Mouse (Mus musculus) CH12.LX (cell line): ENCODE data around the gene Pfkfb4. TPM values are rescaled to one million over a fixed set of nuclear protein-coding genes. Genes with fewer than 3 reads are reported as not detected.

Experiments
- DNase-seq: peaks from one replicate; pipeline ENCODE4 v3.0.0-alpha.2; 2013; ENCODE audit errors: extremely low read depth
- H3K27ac ChIP-seq: 2 replicates; pipeline ENCODE4 v1.5.1; 2012; ENCODE audit warnings: low read depth, mild to moderate bottlenecking, control low read depth, moderate library complexity; ENCODE audit not compliant: insufficient read depth
- H3K27me3 ChIP-seq: replicated peaks from 2 replicates; pipeline ENCODE3; 2012; ENCODE audit warnings: inconsistent platforms
- H3K36me3 ChIP-seq, 2 experiments: replicated peaks in 1 of 2; 2 replicates each; pipeline versions ENCODE3 to v1.6.1; 2012; ENCODE audit warnings: inconsistent platforms in 1 of 2, low read length in 1 of 2, mild to moderate bottlenecking in 1 of 2, mixed read lengths in 1 of 2, moderate library complexity in 1 of 2; ENCODE audit not compliant: control insufficient read depth in 1 of 2, insufficient read depth in 1 of 2
- H3K4me1 ChIP-seq, 2 experiments: 2 replicates each; pipeline ENCODE4 v1.6.1; 2012; ENCODE audit warnings: inconsistent platforms in 1 of 2, moderate library complexity in 1 of 2; ENCODE audit not compliant: insufficient read depth in 2 of 2, control insufficient read depth in 1 of 2
- H3K4me2 ChIP-seq: 2 replicates; pipeline ENCODE4 v1.6.1; 2012; ENCODE audit warnings: low read depth, mild to moderate bottlenecking, control low read depth; ENCODE audit not compliant: poor library complexity, insufficient read depth, severe bottlenecking
- H3K4me3 ChIP-seq, 3 experiments: fragments of 150-350 bp in 1 of 3; sonication (generic) in 1 of 3; replicated peaks in 1 of 3; 2 replicates each; pipeline versions ENCODE3 to v1.5.1; 2011 to 2012; ENCODE audit warnings: low read depth in 2 of 3, low read length in 2 of 3, mild to moderate bottlenecking in 2 of 3, moderate library complexity in 2 of 3, control low read depth in 1 of 3, improper control_type of control experiment in 1 of 3, inconsistent platforms in 1 of 3, mixed read lengths in 1 of 3; ENCODE audit not compliant: poor library complexity in 1 of 3
- H3K79me2 ChIP-seq: replicated peaks from 2 replicates; pipeline ENCODE4 v1.6.1; 2012; ENCODE audit warnings: mild to moderate bottlenecking, moderate library complexity; ENCODE audit not compliant: control insufficient read depth, poor library complexity, insufficient read depth, severe bottlenecking; ENCODE audit errors: extremely low read depth
- H3K9ac ChIP-seq: 2 replicates; pipeline ENCODE4 v1.6.1; 2012; ENCODE audit warnings: low read depth, mild to moderate bottlenecking, control low read depth, moderate library complexity; ENCODE audit not compliant: insufficient read depth
- H3K9me3 ChIP-seq: replicated peaks from 2 replicates; pipeline ENCODE3; 2012; ENCODE audit warnings: low read length, inconsistent platforms, mixed read lengths
- CHD1 ChIP-seq: IDR thresholded peaks from 2 replicates; pipeline ENCODE4 v1.6.1; 2012; ENCODE audit warnings: low read depth, low read length, improper control_type of control experiment, inconsistent platforms
- CHD2 ChIP-seq: IDR thresholded peaks from 2 replicates; pipeline ENCODE4 v1.6.1; 2011; ENCODE audit warnings: low read length, improper control_type of control experiment
- CTCF ChIP-seq, 2 experiments: IDR thresholded peaks in 1 of 2; conservative IDR thresholded peaks in 1 of 2; 2 replicates each; pipeline ENCODE4 v1.5.1; 2011 to 2012; ENCODE audit warnings: low read depth in 2 of 2, low read length in 2 of 2, improper control_type of control experiment in 1 of 2, inconsistent platforms in 1 of 2, mild to moderate bottlenecking in 1 of 2, moderate library complexity in 1 of 2
- E2F4 ChIP-seq: IDR thresholded peaks from 2 replicates; pipeline ENCODE4 v1.6.1; 2011; ENCODE audit warnings: low read depth, low read length, improper control_type of control experiment; ENCODE audit not compliant: insufficient replicate concordance
- EP300 ChIP-seq: IDR thresholded peaks from 2 replicates; pipeline ENCODE4 v1.6.1; 2011; ENCODE audit warnings: low read length, improper control_type of control experiment
- IRF4 ChIP-seq: IDR thresholded peaks from 2 replicates; pipeline ENCODE4 v1.6.1; 2014; ENCODE audit warnings: low read depth, mild to moderate bottlenecking, inconsistent platforms, low read length, improper control_type of control experiment
- KAT2A ChIP-seq: IDR thresholded peaks from 2 replicates; pipeline ENCODE4 v1.6.1; 2012; ENCODE audit warnings: low read length, improper control_type of control experiment, inconsistent platforms; ENCODE audit not compliant: insufficient replicate concordance
- MAZ ChIP-seq: IDR thresholded peaks from 2 replicates; pipeline ENCODE4 v1.6.1; 2012; ENCODE audit warnings: low read depth, mild to moderate bottlenecking, inconsistent platforms, low read length, improper control_type of control experiment, moderate library complexity
- MEF2A ChIP-seq: IDR thresholded peaks from 2 replicates; pipeline ENCODE4 v1.6.1; 2014; ENCODE audit warnings: low read depth, mild to moderate bottlenecking, inconsistent platforms, low read length, improper control_type of control experiment, borderline replicate concordance
- MYC ChIP-seq: IDR thresholded peaks from 2 replicates; pipeline ENCODE4 v1.6.1; 2011; ENCODE audit warnings: low read depth, mild to moderate bottlenecking, improper control_type of control experiment, low read length
- NELFE ChIP-seq: IDR thresholded peaks from 2 replicates; pipeline ENCODE4 v1.6.1; 2011; ENCODE audit warnings: low read depth, low read length, improper control_type of control experiment
- NRF1 ChIP-seq: IDR thresholded peaks from 2 replicates; pipeline ENCODE4 v1.6.1; 2014; ENCODE audit warnings: low read depth, mild to moderate bottlenecking, inconsistent platforms, low read length, improper control_type of control experiment, moderate library complexity
- POLR2A ChIP-seq: IDR thresholded peaks from 2 replicates; pipeline ENCODE4 v1.6.1; 2011; ENCODE audit warnings: low read depth, mild to moderate bottlenecking, improper control_type of control experiment, low read length
- RAD21 ChIP-seq: IDR thresholded peaks from 2 replicates; pipeline ENCODE4 v1.6.1; 2011; ENCODE audit warnings: low read depth, mild to moderate bottlenecking, low read length, improper control_type of control experiment, moderate library complexity
- RCOR1 ChIP-seq: conservative IDR thresholded peaks from 2 replicates; pipeline ENCODE4 v1.6.1; 2012; ENCODE audit warnings: low read depth, mild to moderate bottlenecking, inconsistent platforms, low read length, improper control_type of control experiment
- SIN3A ChIP-seq: IDR thresholded peaks from 2 replicates; pipeline ENCODE4 v1.6.1; 2012; ENCODE audit warnings: low read length, improper control_type of control experiment, inconsistent platforms
- SMC3 ChIP-seq: IDR thresholded peaks from 2 replicates; pipeline ENCODE4 v1.6.1; 2011; ENCODE audit warnings: low read depth, low read length, improper control_type of control experiment
- TCF12 ChIP-seq: IDR thresholded peaks from 2 replicates; pipeline ENCODE4 v1.6.1; 2014; ENCODE audit warnings: low read depth, mild to moderate bottlenecking, inconsistent platforms, low read length, improper control_type of control experiment
- UBTF ChIP-seq: IDR thresholded peaks from 2 replicates; pipeline ENCODE4 v1.6.1; 2012; ENCODE audit warnings: low read depth, mild to moderate bottlenecking, inconsistent platforms, low read length, improper control_type of control experiment, moderate library complexity
- USF1 ChIP-seq: IDR thresholded peaks from 2 replicates; pipeline ENCODE4 v1.6.1; 2014; ENCODE audit warnings: low read depth, mild to moderate bottlenecking, inconsistent platforms, low read length, improper control_type of control experiment
- USF2 ChIP-seq: conservative IDR thresholded peaks from 2 replicates; pipeline ENCODE4 v1.6.1; 2011; ENCODE audit warnings: low read depth, low read length, improper control_type of control experiment
- ZMIZ1 ChIP-seq: IDR thresholded peaks from 2 replicates; pipeline ENCODE4 v1.6.1; 2012; ENCODE audit warnings: low read depth, mild to moderate bottlenecking, inconsistent platforms, low read length, improper control_type of control experiment
- ZNF384 ChIP-seq: IDR thresholded peaks from 2 replicates; pipeline ENCODE4 v1.6.1; 2012; ENCODE audit warnings: low read depth, low read length, improper control_type of control experiment, inconsistent platforms
- dilution Hi-C: fragments of 300-500 bp; cut with MboI; formaldehyde crosslinking; loops from 2 replicates; pipeline ENCODE4 v1.14.3; 2020; ENCODE audit warnings: low sequenced_read_pairs; ENCODE audit not compliant: extremely low pct_unique_long_range_greater_than_20kb, extremely low pct_ligation_motif_present
- in situ Hi-C: fragments of 300-500 bp; cut with MboI; formaldehyde crosslinking; loops from 3 replicates; pipeline ENCODE4 v1.14.3; 2019; ENCODE audit warnings: low sequenced_read_pairs, low pct_ligation_motif_present, low pct_unique_long_range_greater_than_20kb, mixed read lengths
- polyA plus RNA-seq: library from polyadenylated mRNA; unstranded; fragments of >175 nt; gene quantifications from 2 replicates; pipeline ENCODE4 v1.2.1, GENCODE M21; 2012; ENCODE audit warnings: low read depth; ENCODE audit not compliant: insufficient read length
- total RNA-seq, 2 experiments: library from RNA; depleted of rRNA; stranded (reverse); fragments of 300-350 nt in 1 of 2; fragments of >200 nt in 1 of 2; gene quantifications; 2 replicates each; pipeline ENCODE4 v1.2.3; 2012 to 2014

The Pfkfb4 gene
- total and polyA plus RNA-seq, 3 experiments: 5.1 to 6.7 (median 5.9) TPM

DNA sequence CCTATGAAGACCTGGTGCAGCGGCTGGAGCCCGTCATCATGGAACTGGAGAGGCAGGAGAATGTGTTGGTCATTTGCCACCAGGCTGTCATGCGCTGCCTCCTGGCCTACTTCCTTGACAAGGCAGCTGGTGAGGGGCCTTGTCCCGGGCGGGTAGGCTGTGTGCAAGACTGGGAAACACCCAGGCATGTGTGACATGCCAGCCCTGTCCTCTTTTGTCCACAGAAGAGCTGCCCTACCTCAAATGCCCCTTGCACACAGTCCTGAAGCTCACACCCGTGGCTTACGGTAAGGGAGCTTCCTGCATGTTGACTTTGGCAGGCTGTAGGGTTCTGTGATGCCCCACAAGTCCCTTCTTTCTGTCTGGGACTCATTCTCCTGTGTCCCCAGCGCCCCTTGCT lies 35.9 kb downstream of the Pfkfb4 start:
- H3K9me3 ChIP-seq: no peaks in the 10 kb centered on the region
- DNase-seq: no peak
- dilution Hi-C loops (no loop called here), in situ Hi-C loops (no loop called here)
- H3K4me1 ChIP-seq: no peaks in the 10 kb centered on the region
- peaks cover 0 to 64% of the 10 kb centered on the region in 2 experiments for H3K36me3 ChIP-seq
- no peaks in the 10 kb centered on the region for H3K27me3 ChIP-seq
- H3K4me2 ChIP-seq: no peak overlapping the region
- H3K27ac ChIP-seq: no peak overlapping the region
- H3K4me3 ChIP-seq: no peak overlapping the region
- no peak overlapping the region for H3K9ac ChIP-seq
- H3K79me2 ChIP-seq: no peaks in the 10 kb centered on the region
- TF ChIP-seq RCOR1: no peak
- no peak for TF ChIP-seq EP300
- TF ChIP-seq MAZ: no peak
- no peak for TF ChIP-seq ZNF384
- TF ChIP-seq SMC3: no peak
- no peak for TF ChIP-seq MEF2A
- TF ChIP-seq ZMIZ1: no peak
- no peak for TF ChIP-seq USF2
- no peak for TF ChIP-seq RAD21
- no peak for TF ChIP-seq MYC

DNA sequence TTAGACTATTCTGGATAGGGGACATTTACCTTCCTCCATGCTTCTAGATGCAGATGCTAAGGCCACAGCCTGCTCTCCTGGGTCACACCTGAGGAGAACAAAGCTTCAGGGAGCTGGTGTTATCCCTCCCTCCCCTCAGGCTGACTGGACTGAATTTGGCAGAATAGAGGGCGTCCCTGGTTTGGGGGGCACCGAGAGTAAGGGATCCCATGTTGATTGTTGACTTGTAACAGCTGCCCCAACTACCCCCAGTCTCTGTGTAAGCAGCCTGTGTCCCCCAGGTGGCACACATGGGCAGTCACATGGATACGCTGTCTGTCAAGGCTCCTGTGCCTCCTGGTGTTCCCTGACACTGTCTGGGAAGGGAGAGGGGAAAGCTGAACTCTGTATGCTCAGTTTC lies 36.8 kb downstream of the Pfkfb4 start:
- Histone ChIP-seq H3K27me3 (no peaks in the 10 kb centered on the region), H3K4me2 (no peak overlapping the region), H3K27ac (no peak overlapping the region), H3K79me2 (no peaks in the 10 kb centered on the region), H3K9me3 (no peaks in the 10 kb centered on the region), H3K9ac (no peak overlapping the region), H3K4me3 (no peak overlapping the region), H3K4me1 (no peaks in the 10 kb centered on the region), H3K36me3 (peaks cover 0 to 57% of the 10 kb centered on the region in 2 experiments)
- in situ Hi-C loops (no loop called here), dilution Hi-C loops (no loop called here)
- no peak for DNase-seq
- no peak for TF ChIP-seq RCOR1
- no peak for TF ChIP-seq CHD1
- no peak for TF ChIP-seq TCF12
- TF ChIP-seq IRF4: no peak

DNA sequence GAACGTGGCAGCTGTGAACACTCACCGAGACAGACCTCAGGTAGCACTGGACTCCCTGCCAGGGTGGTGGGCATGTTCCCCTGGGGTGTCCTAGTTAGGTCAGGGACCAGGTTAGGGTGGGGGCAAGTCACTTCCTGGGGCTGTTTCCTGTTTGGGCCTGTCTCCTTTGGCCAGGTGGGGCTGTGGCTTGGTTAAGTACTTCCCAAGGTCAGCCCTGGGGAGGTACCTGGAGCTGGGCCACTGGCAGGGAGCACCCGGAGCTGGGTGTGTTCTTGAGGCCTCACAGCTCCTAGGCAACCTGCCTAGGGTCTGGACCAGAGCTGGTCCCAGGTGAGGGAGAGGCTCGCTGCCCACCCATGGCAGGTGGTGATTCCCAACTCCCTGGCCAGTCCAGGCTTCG lies 37.3 kb downstream of the Pfkfb4 start:
- TF ChIP-seq USF1: no peak
- no peak for TF ChIP-seq NRF1
- no peak for TF ChIP-seq CTCF (conservative IDR thresholded peaks at IDR 0.05 in 1 of 2, IDR thresholded peaks at IDR 0.05 in 1 of 2; ENCODE audit: low read depth in 2 of 2, low read length in 2 of 2)
- TF ChIP-seq CHD2: no peak
- TF ChIP-seq KAT2A: no peak
- no peak for TF ChIP-seq E2F4
- TF ChIP-seq POLR2A: no peak
- no peak for TF ChIP-seq UBTF
- TF ChIP-seq SIN3A: no peak
- TF ChIP-seq ZMIZ1: no peak
- TF ChIP-seq RAD21: no peak
- TF ChIP-seq NELFE: no peak
- no peak for TF ChIP-seq USF2
- Histone ChIP-seq H3K27me3 (no peaks in the 10 kb centered on the region), H3K9me3 (no peaks in the 10 kb centered on the region), H3K4me2 (no peak overlapping the region), H3K27ac (no peak overlapping the region), H3K79me2 (no peaks in the 10 kb centered on the region), H3K4me3 (no peak overlapping the region), H3K4me1 (no peaks in the 10 kb centered on the region), H3K9ac (no peak overlapping the region), H3K36me3 (peaks cover 0 to 54% of the 10 kb centered on the region in 2 experiments)
- DNase-seq: no peak
- in situ Hi-C loops: no loop called here
- dilution Hi-C loops: no loop called here
